Mouse (Mus musculus) lung, embryonic 16.5 days (tissue): ENCODE data around the gene Pou2f1. TPM values are rescaled to one million over a fixed set of nuclear protein-coding genes. Genes with fewer than 3 reads are reported as not detected.

Source experiments
- ATAC-seq: fragments of 200-750 bp; cut with Nextera tagmentation; 2 replicates; pipeline ENCODE4 v1.8.0; 2017; ENCODE audit warnings: low read depth, mild to moderate bottlenecking, moderate library complexity
- H3K27ac ChIP-seq: fragments of 300-500 bp; sonication (generic); 2 replicates; pipeline ENCODE4 v1.5.1; 2014; ENCODE audit warnings: mild to moderate bottlenecking, control low read depth, low read length
- H3K27me3 ChIP-seq: fragments of 300-500 bp; sonication (generic); 2 replicates; pipeline ENCODE4 v1.6.1; 2014; ENCODE audit warnings: low read depth, low read length, mixed read lengths; ENCODE audit not compliant: control insufficient read depth, insufficient read depth
- H3K36me3 ChIP-seq: fragments of 300-500 bp; sonication (generic); 2 replicates; pipeline ENCODE4 v1.6.1; 2014; ENCODE audit warnings: low read length; ENCODE audit not compliant: control insufficient read depth, insufficient read depth
- H3K4me1 ChIP-seq: fragments of 300-500 bp; sonication (generic); replicated peaks from 2 replicates; pipeline ENCODE4 v1.6.1; 2014; ENCODE audit warnings: low read length, mixed read lengths; ENCODE audit not compliant: control insufficient read depth, insufficient read depth
- H3K4me2 ChIP-seq: fragments of 300-500 bp; sonication (generic); 2 replicates; pipeline ENCODE4 v1.6.1; 2014; ENCODE audit warnings: low read depth, low read length, control low read depth
- H3K4me3 ChIP-seq: fragments of 300-500 bp; sonication (generic); 2 replicates; pipeline ENCODE4 v1.5.1; 2014; ENCODE audit warnings: mild to moderate bottlenecking, low read length, control low read depth
- H3K9ac ChIP-seq: fragments of 300-500 bp; sonication (generic); 2 replicates; pipeline ENCODE4 v1.6.1; 2014; ENCODE audit warnings: low read length, control low read depth
- H3K9me3 ChIP-seq: fragments of 300-500 bp; sonication (generic); 2 replicates; pipeline ENCODE4 v1.6.1; 2016; ENCODE audit warnings: low read length; ENCODE audit not compliant: control insufficient read depth
- WGBS: fragments of 180-500 bp; shearing (Covaris S2); extraction: QIAGEN DNeasy Blood & Tissue Kit; methylation state at CpG from one replicate; pipeline ENCODE4 v1.1.7; 2014; 5-methylcytosine and 5-hydroxymethylcytosine counted together
- polyA plus RNA-seq: library from polyadenylated mRNA; unstranded; fragments of >200 nt; fragmentation: Nextera tagmentation; extraction: Ambion mirVana; gene quantifications from 2 replicates; pipeline ENCODE4 v1.2.1, GENCODE M21; 2015

Gene Pou2f1
- polyA plus RNA-seq, 1 experiment from 2014 or later, result 16.3 TPM

- no peaks in the 10 kb centered on the region for H3K36me3 ChIP-seq
- no peaks in the 10 kb centered on the region for H3K9me3 ChIP-seq
- WGBS, result 87% methylated on average over 2 of the region's 2 CpGs
- H3K27ac ChIP-seq, result no peak overlapping the region
- no peak overlapping the region for H3K9ac ChIP-seq
- no peak for ATAC-seq
- no peaks in the 10 kb centered on the region for H3K27me3 ChIP-seq
- H3K4me2 ChIP-seq, result no peak overlapping the region
- no peak overlapping the region for H3K4me3 ChIP-seq
- peaks cover 3% of the 10 kb centered on the region for H3K4me1 ChIP-seq
Measured at GRCm38 (mm10) chr1:166038731-166039332, 36.4 kb upstream of the Pou2f1 start.

GRCm38 (mm10) chr1:166035045-166035444, 32.6 kb upstream of the Pou2f1 start:
- H3K9ac ChIP-seq, result no peak overlapping the region
- 60% methylated on average over 5 of the region's 5 CpGs for WGBS
- ATAC-seq, result no peak
- H3K9me3 ChIP-seq, result no peaks in the 10 kb centered on the region
- H3K4me3 ChIP-seq, result no peak overlapping the region
- H3K36me3 ChIP-seq, result no peaks in the 10 kb centered on the region
- H3K27ac ChIP-seq, result no peak overlapping the region
- H3K4me2 ChIP-seq, result no peak overlapping the region
- no peaks in the 10 kb centered on the region for H3K4me1 ChIP-seq
- no peaks in the 10 kb centered on the region for H3K27me3 ChIP-seq

- Histone ChIP-seq H3K27ac (no peak overlapping the region), H3K4me3 (no peak overlapping the region), H3K9me3 (no peaks in the 10 kb centered on the region), H3K4me1 (no peaks in the 10 kb centered on the region), H3K36me3 (no peaks in the 10 kb centered on the region), H3K9ac (no peak overlapping the region), H3K4me2 (no peak overlapping the region), H3K27me3 (no peaks in the 10 kb centered on the region)
- 21% methylated on average over 7 of the region's 7 CpGs for WGBS
- no peak for ATAC-seq
Measured at GRCm38 (mm10) chr1:166031673-166032547, 29.4 kb upstream of the Pou2f1 start.

GRCm38 (mm10) chr1:166023981-166024380, 21.5 kb upstream of the Pou2f1 start:
- 38% methylated on average over 4 of the region's 4 CpGs for WGBS
- no peak overlapping the region for H3K9ac ChIP-seq
- H3K4me3 ChIP-seq, result no peak overlapping the region
- no peak overlapping the region for H3K4me2 ChIP-seq
- no peaks in the 10 kb centered on the region for H3K27me3 ChIP-seq
- H3K4me1 ChIP-seq, result no peaks in the 10 kb centered on the region
- no peaks in the 10 kb centered on the region for H3K9me3 ChIP-seq
- H3K27ac ChIP-seq, result no peak overlapping the region
- no peaks in the 10 kb centered on the region for H3K36me3 ChIP-seq
- ATAC-seq, result no peak

- H3K4me3 ChIP-seq, result no peak overlapping the region
- no peak overlapping the region for H3K9ac ChIP-seq
- H3K36me3 ChIP-seq, result no peaks in the 10 kb centered on the region
- 82% methylated on average over 4 of the region's 4 CpGs for WGBS
- H3K27me3 ChIP-seq, result no peaks in the 10 kb centered on the region
- H3K27ac ChIP-seq, result no peak overlapping the region
- no peaks in the 10 kb centered on the region for H3K4me1 ChIP-seq
- no peak overlapping the region for H3K4me2 ChIP-seq
- no peak for ATAC-seq
- no peaks in the 10 kb centered on the region for H3K9me3 ChIP-seq
Measured at GRCm38 (mm10) chr1:166017203-166017602, 14.7 kb upstream of the Pou2f1 start.

GRCm38 (mm10) chr1:166016306-166016705, 13.8 kb upstream of the Pou2f1 start:
- H3K27ac ChIP-seq, result no peak overlapping the region
- 24% methylated on average over 4 of the region's 4 CpGs for WGBS
- no peaks in the 10 kb centered on the region for H3K36me3 ChIP-seq
- no peaks in the 10 kb centered on the region for H3K4me1 ChIP-seq
- H3K27me3 ChIP-seq, result no peaks in the 10 kb centered on the region
- no peaks in the 10 kb centered on the region for H3K9me3 ChIP-seq
- no peak overlapping the region for H3K4me2 ChIP-seq
- H3K4me3 ChIP-seq, result no peak overlapping the region
- H3K9ac ChIP-seq, result no peak overlapping the region
- ATAC-seq, result no peak

- H3K36me3 ChIP-seq, result no peaks in the 10 kb centered on the region
- H3K4me2 ChIP-seq, result no peak overlapping the region
- H3K27ac ChIP-seq, result no peak overlapping the region
- WGBS, result 35% methylated on average over 5 of the region's 5 CpGs
- H3K4me1 ChIP-seq, result no peaks in the 10 kb centered on the region
- no peak for ATAC-seq
- H3K9me3 ChIP-seq, result no peaks in the 10 kb centered on the region
- no peak overlapping the region for H3K9ac ChIP-seq
- no peaks in the 10 kb centered on the region for H3K27me3 ChIP-seq
- no peak overlapping the region for H3K4me3 ChIP-seq
Measured at GRCm38 (mm10) chr1:166014530-166014929, 12.1 kb upstream of the Pou2f1 start.

GRCm38 (mm10) chr1:166010106-166010505, 7.6 kb upstream of the Pou2f1 start:
- ATAC-seq, result no peak
- Histone ChIP-seq H3K36me3 (no peaks in the 10 kb centered on the region), H3K27me3 (no peaks in the 10 kb centered on the region), H3K9me3 (no peaks in the 10 kb centered on the region), H3K4me1 (no peaks in the 10 kb centered on the region), H3K9ac (no peak overlapping the region), H3K4me2 (no peak overlapping the region), H3K27ac (no peak overlapping the region), H3K4me3 (no peak overlapping the region)
- 88% methylated on average over 1 of the region's 1 CpGs for WGBS

- no peak for ATAC-seq
- H3K4me2 ChIP-seq, result no peak overlapping the region
- no peaks in the 10 kb centered on the region for H3K36me3 ChIP-seq
- H3K4me1 ChIP-seq, result no peaks in the 10 kb centered on the region
- H3K4me3 ChIP-seq, result no peak overlapping the region
- 80% methylated on average over 5 of the region's 5 CpGs for WGBS
- H3K27me3 ChIP-seq, result no peaks in the 10 kb centered on the region
- no peaks in the 10 kb centered on the region for H3K9me3 ChIP-seq
- H3K9ac ChIP-seq, result no peak overlapping the region
- no peak overlapping the region for H3K27ac ChIP-seq
Measured at GRCm38 (mm10) chr1:166008634-166009350, 6.3 kb upstream of the Pou2f1 start.
